Mouse (Mus musculus) frontal cortex, adult (tissue): ENCODE measurements around the gene Mfap4.

ENCODE experiments used
- ATAC-seq: cut with Nextera tagmentation; 2 replicates; pipeline ENCODE4 v1.9.2; 2017; ENCODE audit warnings: mild to moderate bottlenecking, moderate library complexity, mixed read lengths; ENCODE audit not compliant: low TSS enrichment

The Mfap4 gene

DNA sequence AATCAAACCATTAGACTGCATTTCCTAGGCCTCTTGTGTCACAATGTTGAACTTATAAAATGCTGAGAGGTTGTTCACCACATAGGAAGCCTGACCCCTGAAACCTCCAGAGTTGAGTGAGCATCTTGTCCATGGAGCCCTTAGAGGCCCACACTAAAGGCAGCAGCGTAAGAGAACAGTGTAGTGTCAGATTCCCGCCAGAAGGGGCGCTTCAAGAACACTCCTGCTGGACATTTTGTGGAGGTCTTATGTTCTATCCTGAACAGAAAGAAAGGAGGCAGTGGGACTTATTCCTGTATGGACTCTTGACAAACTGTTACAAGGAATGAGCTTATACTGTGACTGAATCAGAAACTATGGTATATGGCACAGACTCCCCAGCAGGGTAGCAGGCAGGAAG lies 29.7 kb downstream of the Mfap4 start:
- ATAC-seq = 0 out of 2 replicates have a peak, but pooled peaks have one; percentile 27

DNA sequence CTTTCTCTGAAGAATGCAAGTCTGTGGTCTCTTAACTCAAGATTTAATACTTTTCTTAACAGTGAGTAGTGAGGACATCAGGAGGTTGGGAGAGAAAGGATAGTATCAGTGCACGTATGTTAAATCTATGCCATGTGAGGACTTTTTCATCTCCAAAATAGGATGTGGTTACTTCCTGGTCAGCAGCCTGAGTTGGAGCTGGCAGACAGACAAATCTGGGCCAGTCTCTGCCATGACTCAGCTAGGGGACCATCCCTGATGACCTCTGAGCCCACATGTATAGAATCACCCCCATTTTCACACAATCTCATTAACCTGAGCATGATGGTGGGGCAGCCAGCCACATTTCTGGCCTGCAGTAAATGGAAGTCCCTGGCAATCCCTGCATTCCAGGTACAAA lies 32.7 kb downstream of the Mfap4 start:
- ATAC-seq = no peak

DNA sequence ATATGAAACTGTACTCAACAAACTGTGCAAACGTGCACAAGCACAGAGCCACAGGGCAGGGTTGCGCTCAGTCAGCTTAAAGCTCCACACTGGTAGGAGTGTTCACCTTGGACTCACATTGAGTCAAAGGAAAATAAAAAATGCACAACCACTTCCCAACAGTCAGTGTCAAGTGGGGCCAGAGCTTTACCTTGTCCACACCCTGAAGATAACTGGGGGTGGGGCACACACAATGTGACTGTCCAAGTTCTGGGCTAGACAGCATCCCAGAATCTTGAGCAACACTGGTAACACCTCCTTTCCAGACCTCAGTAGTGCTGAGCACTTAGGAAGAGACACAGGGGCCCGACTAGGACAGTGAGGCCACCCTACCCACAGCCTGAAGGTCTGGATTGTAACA lies 33.6 kb downstream of the Mfap4 start:
- no peak for ATAC-seq

DNA sequence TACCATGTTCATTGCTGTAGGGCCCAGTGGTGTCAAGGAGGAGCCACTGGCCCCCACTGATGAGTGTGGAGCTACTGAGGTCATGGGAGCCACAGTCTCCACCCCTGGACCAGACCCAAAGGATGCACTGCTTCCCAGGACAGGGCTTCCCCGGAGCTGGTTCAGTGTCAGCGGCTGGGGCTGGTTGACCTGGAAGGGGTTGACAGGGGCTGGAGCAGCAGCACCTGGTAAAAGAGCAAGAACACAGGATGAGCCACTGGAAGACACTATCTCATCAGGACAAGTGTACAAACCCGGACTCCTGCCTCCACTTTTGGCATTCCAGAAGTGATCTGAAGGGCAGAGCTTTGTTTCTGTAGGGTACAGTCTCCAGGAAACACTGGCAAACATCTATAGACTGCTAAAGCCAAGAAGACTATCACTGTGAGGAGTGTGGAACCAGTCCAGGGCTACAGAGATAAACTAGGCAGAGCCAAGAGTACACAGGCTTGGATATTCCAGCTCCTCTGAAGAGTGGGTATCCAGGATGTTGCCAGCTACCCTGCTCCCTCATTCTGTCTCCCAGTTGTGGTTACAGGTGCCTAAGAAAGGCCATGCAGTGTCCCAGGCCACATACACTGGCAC lies 34.4 kb downstream of the Mfap4 start:
- ATAC-seq = no peak

DNA sequence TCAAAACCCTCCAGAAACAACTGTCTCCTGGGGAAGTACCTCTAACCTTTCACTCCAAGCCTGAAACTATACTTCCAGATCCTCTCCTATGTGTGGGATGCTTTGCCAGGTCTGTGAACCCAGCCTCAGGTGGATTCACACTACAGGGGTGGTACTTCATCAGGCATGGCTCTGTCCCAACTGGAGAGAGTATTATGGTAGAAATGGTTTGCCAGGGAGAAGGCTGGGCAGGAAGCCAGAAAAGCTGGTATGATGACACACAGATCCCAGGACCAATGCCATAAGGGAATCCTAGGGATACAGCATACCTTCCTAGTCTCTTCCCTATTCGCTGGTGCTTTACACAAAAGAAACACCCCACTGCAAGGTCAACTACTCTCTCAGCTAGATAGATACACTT lies 41.6 kb downstream of the Mfap4 start:
- ATAC-seq = peak; percentile 34; the same call in 1 of the 2 replicates

DNA sequence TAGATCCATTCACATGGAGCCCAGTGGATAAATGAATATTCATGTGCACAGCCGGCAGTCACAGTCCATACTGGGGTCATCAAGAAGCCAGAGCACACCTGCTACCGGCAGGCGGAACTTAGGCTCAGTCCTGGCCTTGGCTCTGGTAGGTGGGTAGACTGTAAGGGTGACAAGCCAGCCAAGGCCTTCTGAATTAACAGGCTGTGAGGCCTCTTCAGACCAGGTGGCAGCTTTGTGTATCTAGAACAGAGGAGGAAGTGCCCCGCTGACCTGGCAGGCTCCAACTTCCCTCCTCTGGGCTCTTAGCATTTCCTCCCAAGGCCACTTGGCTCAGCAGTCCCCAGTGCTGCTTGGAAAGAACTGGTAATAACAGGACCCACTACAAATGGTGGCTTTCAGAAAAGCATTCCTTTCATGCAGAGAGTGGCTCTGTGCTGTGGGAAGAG lies 44.1 kb downstream of the Mfap4 start:
- peak; percentile 36; the same call in 1 of the 2 replicates for ATAC-seq

DNA sequence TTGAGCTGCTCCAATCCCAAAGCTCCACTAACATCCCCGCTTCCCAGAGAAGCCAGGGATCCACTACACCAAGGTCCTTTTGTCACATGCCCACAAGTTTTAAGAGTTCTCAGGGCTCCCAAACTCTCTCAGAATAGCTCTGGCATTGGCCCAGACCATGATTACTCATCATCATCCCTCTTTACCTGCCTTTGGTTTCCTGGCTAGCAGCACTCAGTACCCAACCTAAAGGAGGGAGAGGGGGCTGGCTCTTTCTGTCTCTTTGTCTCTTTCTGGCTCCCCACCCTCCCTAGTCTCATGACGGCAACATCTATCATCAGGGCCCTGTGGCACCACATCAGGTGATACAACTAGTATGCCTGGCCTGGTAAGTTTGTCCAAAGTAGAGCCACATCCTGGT lies 47.6 kb downstream of the Mfap4 start:
- ATAC-seq = no peak

DNA sequence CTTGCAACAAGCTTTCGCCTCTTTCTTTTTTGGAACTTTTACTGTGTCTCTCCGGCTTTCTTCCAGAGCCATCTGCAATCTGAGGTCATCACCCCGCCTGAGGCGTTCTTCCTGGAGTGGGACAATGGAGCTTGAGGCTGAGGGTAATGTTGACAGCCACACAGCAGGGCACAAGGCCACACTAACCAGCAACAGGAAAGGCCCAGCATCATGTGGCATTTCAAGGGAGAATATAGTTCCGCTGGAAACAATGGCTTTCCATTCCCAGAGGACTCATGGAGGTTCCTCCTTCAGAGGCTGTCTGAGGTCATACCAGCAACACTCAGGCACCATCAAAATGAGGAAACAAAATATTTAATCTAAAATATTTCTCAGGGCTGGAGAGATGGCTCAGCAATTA lies 48.3 kb downstream of the Mfap4 start:
- ATAC-seq = no peak

DNA sequence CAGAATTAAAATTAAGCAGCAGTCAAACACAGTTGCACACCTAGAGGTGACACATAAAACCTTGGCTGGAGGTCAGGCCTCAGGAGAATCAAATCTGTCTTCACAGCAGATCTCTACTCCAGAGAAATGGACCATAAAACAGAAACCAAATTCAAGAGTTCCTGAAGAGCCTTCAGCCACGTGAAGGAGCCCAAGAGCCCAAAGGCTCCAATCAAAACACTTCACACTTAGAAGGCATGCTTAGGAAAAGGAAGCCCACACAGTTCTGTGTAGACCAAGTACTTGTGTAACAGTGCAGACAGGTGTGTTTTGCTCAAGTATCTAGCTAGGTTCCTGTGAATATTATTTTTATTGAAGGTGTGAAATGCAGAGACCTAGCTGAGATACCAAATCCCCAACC lies 50.3 kb downstream of the Mfap4 start:
- 0 out of 2 replicates have a peak, but pooled peaks have one; percentile 24 for ATAC-seq

DNA sequence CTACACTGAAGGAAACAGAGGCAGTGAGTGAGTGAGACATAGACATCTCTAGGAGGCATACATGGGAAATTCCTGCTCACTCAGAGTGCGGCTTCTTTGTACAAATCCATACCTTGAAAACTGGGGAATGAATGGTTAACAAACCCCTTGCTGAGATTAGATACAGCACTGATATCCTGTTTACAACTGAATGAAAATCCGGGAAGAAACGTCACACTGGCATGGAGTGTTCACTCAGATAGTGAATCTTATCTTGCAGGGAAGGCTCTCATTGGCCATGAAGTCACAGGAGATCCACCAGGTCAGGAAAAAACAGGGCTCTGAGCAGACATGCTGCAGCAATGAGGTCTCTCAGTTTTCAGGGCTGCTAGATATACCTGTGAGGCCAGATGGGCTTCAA lies 51.7 kb downstream of the Mfap4 start:
- no peak for ATAC-seq

DNA sequence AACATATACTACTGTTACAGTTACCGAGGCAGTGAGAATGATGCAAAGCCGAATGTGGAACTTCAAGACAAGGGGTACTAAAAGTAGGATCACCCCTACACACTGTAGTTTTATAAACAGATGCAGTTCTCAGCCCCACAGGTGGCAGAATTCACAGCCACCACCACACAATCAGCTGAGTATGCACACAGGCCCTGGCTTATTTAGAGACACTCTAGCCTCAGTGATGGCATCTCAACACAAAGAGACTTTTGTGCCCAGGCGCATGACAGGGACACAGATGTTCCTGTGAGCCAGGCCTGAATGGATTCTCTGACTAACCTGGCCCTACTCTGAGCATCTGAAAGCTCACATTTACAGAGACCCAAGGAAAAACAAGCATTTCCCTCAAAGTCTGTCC lies 52.1 kb downstream of the Mfap4 start:
- peak; percentile 71 for ATAC-seq
